Mouse (Mus musculus) forebrain, postnatal 0 days (tissue): ENCODE results near the gene Msrb3. TPM values are rescaled to one million over a fixed set of nuclear protein-coding genes. Genes with fewer than 3 reads are reported as not detected.

Experiments used
- ATAC-seq: fragments of 200-750 bp; cut with Nextera tagmentation; 2 replicates; pipeline ENCODE4 v1.8.0; 2017; ENCODE audit warnings: mild to moderate bottlenecking, moderate library complexity
- DNase-seq: peaks from one replicate; pipeline ENCODE4 v3.0.0-alpha.2; 2015
- H3K27ac ChIP-seq: fragments of 300-500 bp; sonication (generic); 2 replicates; pipeline ENCODE4 v1.5.1; 2014; ENCODE audit warnings: low read depth, mild to moderate bottlenecking, antibody characterized with exemption, low read length, moderate library complexity, mixed read lengths
- H3K27me3 ChIP-seq: fragments of 300-500 bp; sonication (generic); 2 replicates; pipeline ENCODE4 v1.6.1; 2014; ENCODE audit warnings: mild to moderate bottlenecking, low read length, mixed read lengths; ENCODE audit not compliant: insufficient read depth
- H3K36me3 ChIP-seq: fragments of 300-500 bp; sonication (generic); 2 replicates; pipeline ENCODE4 v1.6.1; 2014; ENCODE audit warnings: mild to moderate bottlenecking, moderate library complexity; ENCODE audit not compliant: insufficient read depth
- H3K4me1 ChIP-seq: fragments of 300-500 bp; sonication (generic); 2 replicates; pipeline ENCODE4 v1.6.1; 2014; ENCODE audit warnings: antibody characterized with exemption; ENCODE audit not compliant: insufficient read depth
- H3K4me2 ChIP-seq: fragments of 300-500 bp; sonication (generic); 2 replicates; pipeline ENCODE4 v1.6.1; 2014; ENCODE audit warnings: low read depth, mild to moderate bottlenecking, moderate library complexity
- H3K4me3 ChIP-seq: fragments of 300-500 bp; sonication (generic); 2 replicates; pipeline ENCODE4 v1.5.1; 2014; ENCODE audit warnings: low read depth, low read length, mixed read lengths
- H3K9ac ChIP-seq: fragments of 300-500 bp; sonication (generic); 2 replicates; pipeline ENCODE4 v1.6.1; 2014; ENCODE audit warnings: mild to moderate bottlenecking
- H3K9me3 ChIP-seq: fragments of 300-500 bp; sonication (generic); 2 replicates; pipeline ENCODE4 v1.6.1; 2016; ENCODE audit warnings: low read length
- CTCF ChIP-seq: sonication (generic); IDR thresholded peaks from 2 replicates; pipeline ENCODE4 v1.5.1; 2016; ENCODE audit warnings: antibody characterized with exemption, control low read depth, low read depth
- WGBS: fragments of 180-500 bp; shearing (Covaris S2); extraction: QIAGEN DNeasy Blood & Tissue Kit; methylation state at CpG from one replicate; pipeline ENCODE4 v1.1.7; 2014; 5-methylcytosine and 5-hydroxymethylcytosine counted together
- polyA plus RNA-seq: library from polyadenylated mRNA; unstranded; fragments of >200 nt; fragmentation: Nextera tagmentation; extraction: Ambion mirVana; gene quantifications from 2 replicates; pipeline ENCODE4 v1.2.1, GENCODE M21; 2015
- total RNA-seq: library from RNA; depleted of rRNA; stranded (reverse); fragments of >200 nt; gene quantifications from 2 replicates; pipeline ENCODE4 v1.2.3, GENCODE M21; 2014

The Msrb3 gene
- total and polyA plus RNA-seq, 2 experiments from 2014 or later: 1.5 to 6.1 TPM

- WGBS: 72% methylated on average over 11 of the region's 11 CpGs
- Histone ChIP-seq H3K27me3 (no peaks in the 10 kb centered on the region), H3K4me2 (no peak overlapping the region), H3K4me3 (no peak overlapping the region), H3K9ac (no peak overlapping the region), H3K36me3 (no peaks in the 10 kb centered on the region), H3K9me3 (no peaks in the 10 kb centered on the region), H3K4me1 (no peaks in the 10 kb centered on the region), H3K27ac (no peak overlapping the region)
- no peak for DNase-seq
- ATAC-seq: no peak
- no peak for TF ChIP-seq CTCF
These were observed 106.6 kb downstream of the Msrb3 start for GRCm38 (mm10) chr10:120792191-120792765.

GRCm38 (mm10) chr10:120791438-120791837 lies 107.5 kb downstream of the Msrb3 start:
- H3K27ac ChIP-seq: no peak overlapping the region
- ATAC-seq (no peak), DNase-seq (no peak)
- H3K4me1 ChIP-seq: no peaks in the 10 kb centered on the region
- H3K9me3 ChIP-seq: no peaks in the 10 kb centered on the region
- H3K9ac ChIP-seq: no peak overlapping the region
- H3K4me3 ChIP-seq: no peak overlapping the region
- no peaks in the 10 kb centered on the region for H3K27me3 ChIP-seq
- WGBS: 78% methylated on average over 11 of the region's 11 CpGs
- no peak overlapping the region for H3K4me2 ChIP-seq
- TF ChIP-seq CTCF: no peak
- H3K36me3 ChIP-seq: no peaks in the 10 kb centered on the region

GRCm38 (mm10) chr10:120787202-120787601 lies 111.7 kb downstream of the Msrb3 start:
- Histone ChIP-seq H3K4me3 (no peak overlapping the region), H3K4me1 (no peaks in the 10 kb centered on the region), H3K27me3 (no peaks in the 10 kb centered on the region), H3K36me3 (no peaks in the 10 kb centered on the region), H3K27ac (no peak overlapping the region), H3K9me3 (no peaks in the 10 kb centered on the region), H3K9ac (no peak overlapping the region), H3K4me2 (no peak overlapping the region)
- no peak for TF ChIP-seq CTCF
- DNase-seq (no peak), ATAC-seq (no peak)
- 35% methylated on average over 10 of the region's 10 CpGs for WGBS

- DNase-seq: no peak
- Histone ChIP-seq H3K9me3 (no peaks in the 10 kb centered on the region), H3K27ac (no peak overlapping the region), H3K27me3 (no peaks in the 10 kb centered on the region), H3K4me2 (no peak overlapping the region), H3K9ac (no peak overlapping the region), H3K4me3 (no peak overlapping the region), H3K4me1 (no peaks in the 10 kb centered on the region), H3K36me3 (no peaks in the 10 kb centered on the region)
- WGBS: 74% methylated on average over 5 of the region's 5 CpGs
- TF ChIP-seq CTCF: no peak
- no peak for ATAC-seq
These were observed 114.4 kb downstream of the Msrb3 start for GRCm38 (mm10) chr10:120784516-120784915.

- Histone ChIP-seq H3K27me3 (no peaks in the 10 kb centered on the region), H3K4me1 (no peaks in the 10 kb centered on the region), H3K4me3 (no peak overlapping the region), H3K9ac (no peak overlapping the region), H3K36me3 (no peaks in the 10 kb centered on the region), H3K9me3 (no peaks in the 10 kb centered on the region), H3K27ac (no peak overlapping the region), H3K4me2 (no peak overlapping the region)
- DNase-seq (no peak), ATAC-seq (no peak)
- WGBS: 75% methylated on average over 9 of the region's 9 CpGs
- no peak for TF ChIP-seq CTCF
These were observed 115.5 kb downstream of the Msrb3 start for GRCm38 (mm10) chr10:120783393-120783792.

GRCm38 (mm10) chr10:120777499-120777898 lies 121.4 kb downstream of the Msrb3 start:
- no peaks in the 10 kb centered on the region for H3K27me3 ChIP-seq
- TF ChIP-seq CTCF: no peak
- H3K4me1 ChIP-seq: no peaks in the 10 kb centered on the region
- H3K4me3 ChIP-seq: no peak overlapping the region
- no peak overlapping the region for H3K4me2 ChIP-seq
- DNase-seq (no peak), ATAC-seq (no peak)
- 0 out of 2 replicates have a peak, but pooled peaks cover 3% of the 10 kb centered on the region for H3K9me3 ChIP-seq
- WGBS: 91% methylated on average over 3 of the region's 3 CpGs
- H3K9ac ChIP-seq: no peak overlapping the region
- H3K27ac ChIP-seq: no peak overlapping the region
- H3K36me3 ChIP-seq: no peaks in the 10 kb centered on the region

- Histone ChIP-seq H3K4me2 (no peak overlapping the region), H3K9ac (no peak overlapping the region), H3K27ac (no peak overlapping the region), H3K9me3 (0 out of 2 replicates have a peak, but pooled peaks cover 3% of the 10 kb centered on the region), H3K4me3 (no peak overlapping the region), H3K36me3 (no peaks in the 10 kb centered on the region), H3K4me1 (no peaks in the 10 kb centered on the region), H3K27me3 (no peaks in the 10 kb centered on the region)
- WGBS: 83% methylated on average over 4 of the region's 4 CpGs
- DNase-seq (no peak), ATAC-seq (no peak)
- TF ChIP-seq CTCF: no peak
These were observed 123.5 kb downstream of the Msrb3 start for GRCm38 (mm10) chr10:120775361-120775760.
